Mouse (Mus musculus) CH12.LX (cell line): ENCODE data around the gene Nav1. TPM values are rescaled to one million over a fixed set of nuclear protein-coding genes. Genes with fewer than 3 reads are reported as not detected.

Source experiments
- DNase-seq: peaks from one replicate; pipeline ENCODE4 v3.0.0-alpha.2; 2013; ENCODE audit errors: extremely low read depth
- H3K27ac ChIP-seq: 2 replicates; pipeline ENCODE4 v1.5.1; 2012; ENCODE audit warnings: low read depth, mild to moderate bottlenecking, control low read depth, moderate library complexity; ENCODE audit not compliant: insufficient read depth
- H3K27me3 ChIP-seq: replicated peaks from 2 replicates; pipeline ENCODE3; 2012; ENCODE audit warnings: inconsistent platforms
- H3K36me3 ChIP-seq, 2 experiments: replicated peaks in 1 of 2; 2 replicates each; pipeline versions ENCODE3 to v1.6.1; 2012; ENCODE audit warnings: inconsistent platforms in 1 of 2, low read length in 1 of 2, mild to moderate bottlenecking in 1 of 2, mixed read lengths in 1 of 2, moderate library complexity in 1 of 2; ENCODE audit not compliant: control insufficient read depth in 1 of 2, insufficient read depth in 1 of 2
- H3K4me1 ChIP-seq, 2 experiments: 2 replicates each; pipeline ENCODE4 v1.6.1; 2012; ENCODE audit warnings: inconsistent platforms in 1 of 2, moderate library complexity in 1 of 2; ENCODE audit not compliant: insufficient read depth in 2 of 2, control insufficient read depth in 1 of 2
- H3K4me2 ChIP-seq: 2 replicates; pipeline ENCODE4 v1.6.1; 2012; ENCODE audit warnings: low read depth, mild to moderate bottlenecking, control low read depth; ENCODE audit not compliant: poor library complexity, insufficient read depth, severe bottlenecking
- H3K4me3 ChIP-seq, 3 experiments: fragments of 150-350 bp in 1 of 3; sonication (generic) in 1 of 3; replicated peaks in 1 of 3; 2 replicates each; pipeline versions ENCODE3 to v1.5.1; 2011 to 2012; ENCODE audit warnings: low read depth in 2 of 3, low read length in 2 of 3, mild to moderate bottlenecking in 2 of 3, moderate library complexity in 2 of 3, control low read depth in 1 of 3, improper control_type of control experiment in 1 of 3, inconsistent platforms in 1 of 3, mixed read lengths in 1 of 3; ENCODE audit not compliant: poor library complexity in 1 of 3
- H3K79me2 ChIP-seq: replicated peaks from 2 replicates; pipeline ENCODE4 v1.6.1; 2012; ENCODE audit warnings: mild to moderate bottlenecking, moderate library complexity; ENCODE audit not compliant: control insufficient read depth, poor library complexity, insufficient read depth, severe bottlenecking; ENCODE audit errors: extremely low read depth
- H3K9ac ChIP-seq: 2 replicates; pipeline ENCODE4 v1.6.1; 2012; ENCODE audit warnings: low read depth, mild to moderate bottlenecking, control low read depth, moderate library complexity; ENCODE audit not compliant: insufficient read depth
- H3K9me3 ChIP-seq: replicated peaks from 2 replicates; pipeline ENCODE3; 2012; ENCODE audit warnings: low read length, inconsistent platforms, mixed read lengths
- BHLHE40 ChIP-seq: IDR thresholded peaks from 2 replicates; pipeline ENCODE4 v1.6.1; 2011; ENCODE audit warnings: mild to moderate bottlenecking, low read depth, low read length, improper control_type of control experiment
- CHD1 ChIP-seq: IDR thresholded peaks from 2 replicates; pipeline ENCODE4 v1.6.1; 2012; ENCODE audit warnings: low read depth, low read length, improper control_type of control experiment, inconsistent platforms
- CHD2 ChIP-seq: IDR thresholded peaks from 2 replicates; pipeline ENCODE4 v1.6.1; 2011; ENCODE audit warnings: low read length, improper control_type of control experiment
- E2F4 ChIP-seq: IDR thresholded peaks from 2 replicates; pipeline ENCODE4 v1.6.1; 2011; ENCODE audit warnings: low read depth, low read length, improper control_type of control experiment; ENCODE audit not compliant: insufficient replicate concordance
- EP300 ChIP-seq: IDR thresholded peaks from 2 replicates; pipeline ENCODE4 v1.6.1; 2011; ENCODE audit warnings: low read length, improper control_type of control experiment
- ETS1 ChIP-seq: conservative IDR thresholded peaks from 2 replicates; pipeline ENCODE4 v1.6.1; 2012; ENCODE audit warnings: low read depth, mild to moderate bottlenecking, inconsistent platforms, low read length, improper control_type of control experiment, moderate library complexity
- GABPA ChIP-seq: IDR thresholded peaks from 2 replicates; pipeline ENCODE4 v1.6.1; 2012; ENCODE audit warnings: low read depth, low read length, improper control_type of control experiment, inconsistent platforms; ENCODE audit not compliant: insufficient replicate concordance
- IRF4 ChIP-seq: IDR thresholded peaks from 2 replicates; pipeline ENCODE4 v1.6.1; 2014; ENCODE audit warnings: low read depth, mild to moderate bottlenecking, inconsistent platforms, low read length, improper control_type of control experiment
- JUN ChIP-seq: IDR thresholded peaks from 2 replicates; pipeline ENCODE4 v1.6.1; 2011; ENCODE audit warnings: low read depth, mild to moderate bottlenecking, low read length, improper control_type of control experiment, moderate library complexity; ENCODE audit not compliant: insufficient read depth
- JUND ChIP-seq: conservative IDR thresholded peaks from 2 replicates; pipeline ENCODE4 v1.6.1; 2011; ENCODE audit warnings: low read depth, low read length, improper control_type of control experiment
- KAT2A ChIP-seq: IDR thresholded peaks from 2 replicates; pipeline ENCODE4 v1.6.1; 2012; ENCODE audit warnings: low read length, improper control_type of control experiment, inconsistent platforms; ENCODE audit not compliant: insufficient replicate concordance
- MAFK ChIP-seq: IDR thresholded peaks from 2 replicates; pipeline ENCODE4 v1.6.1; 2011; ENCODE audit warnings: low read length, improper control_type of control experiment; ENCODE audit not compliant: insufficient replicate concordance
- MAX ChIP-seq: IDR thresholded peaks from 2 replicates; pipeline ENCODE4 v1.6.1; 2011; ENCODE audit warnings: low read length, improper control_type of control experiment
- MXI1 ChIP-seq: IDR thresholded peaks from 2 replicates; pipeline ENCODE4 v1.6.1; 2011; ENCODE audit warnings: mild to moderate bottlenecking, low read depth, low read length, improper control_type of control experiment
- NELFE ChIP-seq: IDR thresholded peaks from 2 replicates; pipeline ENCODE4 v1.6.1; 2011; ENCODE audit warnings: low read depth, low read length, improper control_type of control experiment
- NRF1 ChIP-seq: IDR thresholded peaks from 2 replicates; pipeline ENCODE4 v1.6.1; 2014; ENCODE audit warnings: low read depth, mild to moderate bottlenecking, inconsistent platforms, low read length, improper control_type of control experiment, moderate library complexity
- PAX5 ChIP-seq: IDR thresholded peaks from 2 replicates; pipeline ENCODE4 v1.6.1; 2012; ENCODE audit warnings: low read length, inconsistent platforms, mixed read lengths
- POLR2A ChIP-seq: IDR thresholded peaks from 2 replicates; pipeline ENCODE4 v1.6.1; 2011; ENCODE audit warnings: low read depth, mild to moderate bottlenecking, improper control_type of control experiment, low read length
- TCF12 ChIP-seq: IDR thresholded peaks from 2 replicates; pipeline ENCODE4 v1.6.1; 2014; ENCODE audit warnings: low read depth, mild to moderate bottlenecking, inconsistent platforms, low read length, improper control_type of control experiment
- UBTF ChIP-seq: IDR thresholded peaks from 2 replicates; pipeline ENCODE4 v1.6.1; 2012; ENCODE audit warnings: low read depth, mild to moderate bottlenecking, inconsistent platforms, low read length, improper control_type of control experiment, moderate library complexity
- ZC3H11A ChIP-seq: IDR thresholded peaks from 2 replicates; pipeline ENCODE4 v1.6.1; 2012; ENCODE audit warnings: low read depth, mild to moderate bottlenecking, inconsistent platforms, low read length, improper control_type of control experiment
- ZMIZ1 ChIP-seq: IDR thresholded peaks from 2 replicates; pipeline ENCODE4 v1.6.1; 2012; ENCODE audit warnings: low read depth, mild to moderate bottlenecking, inconsistent platforms, low read length, improper control_type of control experiment
- ZNF384 ChIP-seq: IDR thresholded peaks from 2 replicates; pipeline ENCODE4 v1.6.1; 2012; ENCODE audit warnings: low read depth, low read length, improper control_type of control experiment, inconsistent platforms
- dilution Hi-C: fragments of 300-500 bp; cut with MboI; formaldehyde crosslinking; loops from 2 replicates; pipeline ENCODE4 v1.14.3; 2020; ENCODE audit warnings: low sequenced_read_pairs; ENCODE audit not compliant: extremely low pct_unique_long_range_greater_than_20kb, extremely low pct_ligation_motif_present
- in situ Hi-C: fragments of 300-500 bp; cut with MboI; formaldehyde crosslinking; loops from 3 replicates; pipeline ENCODE4 v1.14.3; 2019; ENCODE audit warnings: low sequenced_read_pairs, low pct_ligation_motif_present, low pct_unique_long_range_greater_than_20kb, mixed read lengths
- polyA plus RNA-seq: library from polyadenylated mRNA; unstranded; fragments of >175 nt; gene quantifications from 2 replicates; pipeline ENCODE4 v1.2.1, GENCODE M21; 2012; ENCODE audit warnings: low read depth; ENCODE audit not compliant: insufficient read length
- total RNA-seq, 2 experiments: library from RNA; depleted of rRNA; stranded (reverse); fragments of 300-350 nt in 1 of 2; fragments of >200 nt in 1 of 2; gene quantifications; 2 replicates each; pipeline ENCODE4 v1.2.3; 2012 to 2014

The Nav1 gene
- total and polyA plus RNA-seq, 3 experiments, result 0.21 to 0.56 TPM; not detected in 1

DNA sequence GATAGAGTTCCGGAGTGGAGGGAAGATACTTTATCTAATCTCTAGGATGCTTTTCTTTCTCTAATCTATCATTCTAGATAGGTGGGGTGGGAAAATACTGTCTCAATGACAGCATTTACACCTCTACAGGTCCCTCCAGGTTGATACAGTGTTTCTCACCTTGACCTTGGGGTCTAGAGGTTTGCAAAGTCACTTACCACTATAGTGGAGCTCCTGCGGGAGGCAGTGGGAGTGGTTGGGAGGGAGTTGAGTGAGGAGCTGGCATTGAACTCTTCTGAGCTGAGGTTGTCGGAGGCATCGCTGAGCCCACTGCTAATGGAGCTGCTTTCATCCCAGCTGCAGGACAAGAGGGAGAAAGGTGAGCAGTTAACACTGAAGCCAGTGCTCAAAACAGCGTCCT, 134.6 kb downstream of the Nav1 start:
- Histone ChIP-seq H3K27me3 (no peaks in the 10 kb centered on the region), H3K27ac (no peak overlapping the region), H3K36me3 (no peaks in the 10 kb centered on the region), H3K4me1 (peaks cover 0 to 14% of the 10 kb centered on the region in 2 experiments; a peak in 2 of 4 replicates), H3K9ac (no peak overlapping the region), H3K4me2 (no peak overlapping the region), H3K4me3 (no peak overlapping the region), H3K9me3 (no peaks in the 10 kb centered on the region), H3K79me2 (no peaks in the 10 kb centered on the region)
- DNase-seq, result no peak
- no peak for TF ChIP-seq ZC3H11A
- no peak for TF ChIP-seq KAT2A
- TF ChIP-seq JUND, result no peak
- no peak for TF ChIP-seq IRF4
- TF ChIP-seq MXI1, result no peak
- no peak for TF ChIP-seq UBTF
- no peak for TF ChIP-seq E2F4
- TF ChIP-seq ZMIZ1, result no peak
- TF ChIP-seq JUN, result no peak
- no peak for TF ChIP-seq GABPA
- TF ChIP-seq CHD2, result no peak
- TF ChIP-seq PAX5, result no peak
- TF ChIP-seq POLR2A, result no peak
- no peak for TF ChIP-seq MAFK
- TF ChIP-seq MAX, result no peak
- no peak for TF ChIP-seq EP300
- TF ChIP-seq NRF1, result no peak
- TF ChIP-seq NELFE, result no peak
- no peak for TF ChIP-seq CHD1
- in situ Hi-C loops, result no loop called here
- dilution Hi-C loops, result no loop called here

DNA sequence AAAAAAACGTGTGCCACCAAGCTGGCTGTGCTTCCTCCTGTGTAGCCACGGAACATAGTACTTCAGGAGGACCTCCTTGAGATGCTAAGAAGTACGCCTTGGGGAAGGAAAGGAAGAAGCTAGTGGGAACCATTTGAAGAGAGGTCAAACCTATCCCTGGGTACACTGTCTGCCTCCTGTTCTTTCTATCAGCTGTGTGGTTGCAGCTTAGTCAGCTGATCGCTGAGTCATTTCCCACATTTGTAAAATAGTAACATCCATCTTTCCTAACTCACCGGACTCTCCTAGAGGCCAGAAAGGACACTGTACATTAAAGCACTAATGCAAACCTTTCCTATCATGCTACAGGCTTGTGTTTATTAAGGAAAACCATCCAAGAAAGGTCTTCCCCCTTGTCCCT, 135.4 kb downstream of the Nav1 start:
- in situ Hi-C loops, result no loop called here

More for the DNA sequence above, 135.4 kb downstream of the Nav1 start:
- Histone ChIP-seq H3K4me1 (peaks cover 0 to 14% of the 10 kb centered on the region in 2 experiments; a peak in 2 of 4 replicates), H3K9me3 (no peaks in the 10 kb centered on the region), H3K27me3 (no peaks in the 10 kb centered on the region), H3K27ac (no peak overlapping the region), H3K79me2 (no peaks in the 10 kb centered on the region), H3K4me2 (no peak overlapping the region), H3K9ac (no peak overlapping the region), H3K4me3 (no peak overlapping the region), H3K36me3 (no peaks in the 10 kb centered on the region)
- dilution Hi-C loops, result no loop called here
- DNase-seq, result peak; percentile 21
- TF ChIP-seq ZNF384, result no peak
- TF ChIP-seq BHLHE40, result no peak
- 0 out of 2 replicates have a peak, but pooled peaks have one; percentile 18 for TF ChIP-seq IRF4
- 0 out of 2 replicates have a peak, but pooled peaks have one; percentile 33 for TF ChIP-seq ETS1
- TF ChIP-seq TCF12, result no peak
- no peak for TF ChIP-seq GABPA
